ENCODE assay signal across 18 mouse cellular contexts in the genomic region with DNA sequence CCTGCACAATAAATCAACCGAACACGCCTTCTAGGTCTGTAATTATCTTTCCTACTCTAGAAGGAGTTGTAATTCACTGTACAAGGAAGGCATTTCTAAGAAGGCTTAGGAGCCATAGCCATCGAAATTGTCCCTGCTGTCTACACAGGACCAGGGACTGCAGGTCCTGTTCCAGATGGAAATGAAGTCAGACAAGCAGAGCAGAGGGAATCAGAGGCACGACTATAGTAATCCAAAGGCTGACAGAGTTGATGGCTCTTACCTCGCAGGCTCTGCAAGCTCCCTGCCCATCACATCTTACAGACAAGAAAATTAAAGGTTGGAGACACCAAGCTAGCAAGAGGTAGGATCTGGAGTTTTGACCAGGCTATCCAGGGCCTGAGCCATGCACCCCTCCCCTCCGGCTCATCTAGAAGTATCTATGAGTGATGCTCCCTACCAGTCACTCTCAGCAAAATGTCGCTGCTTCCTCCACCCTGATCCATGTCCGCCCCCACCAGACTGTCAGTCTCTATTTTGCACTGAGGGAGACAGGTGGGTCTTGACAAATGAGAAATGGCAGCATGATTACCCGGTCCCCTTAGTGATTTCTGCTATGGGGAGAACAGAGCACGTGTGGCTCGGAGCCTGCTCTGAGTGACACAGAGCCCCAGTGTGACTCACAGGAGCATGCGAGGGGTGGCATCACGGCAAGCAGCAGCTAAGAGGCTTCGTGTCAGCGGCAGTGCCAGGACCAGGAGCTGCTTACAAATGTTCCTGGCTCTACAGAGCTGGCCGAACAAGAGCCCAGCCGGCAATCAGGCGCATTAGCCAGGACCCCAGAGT. TPM values are rescaled to one million over a fixed set of nuclear protein-coding genes. Genes with fewer than 3 reads are reported as not detected.
A peak's percentile ranks its signal among the peaks of the same experiment; 100 is the strongest.
DNase-seq lines count a peak whose midpoint lies in the region; ATAC-seq lines count a peak whose summit lies in the region.
"Had no signal": no experiment of that assay in that cellular context is flagged by ENCODE, and none has a peak within 500 bp of the region (broad histone marks: within the 10 kb centered on the region; RNA-seq: fewer than 3 reads in every experiment).

No protein-coding gene starts in this region.

- 74% methylated on average over 18 of the region's 18 CpGs for WGBS in hindbrain, embryonic 14.5 days
- 74% methylated on average over 18 of the region's 18 CpGs for WGBS in hindbrain, embryonic 13.5 days
- WGBS in midbrain, embryonic 11.5 days = 84% methylated on average over 18 of the region's 18 CpGs
- WGBS in midbrain, embryonic 14.5 days = 74% methylated on average over 18 of the region's 18 CpGs

- H3K27me3 ChIP-seq in hindbrain, embryonic 14.5 days (ENCODE audit: control insufficient read depth, insufficient read depth, low read length) = no peaks in the 10 kb centered on the region
- no peaks in the 10 kb centered on the region for H3K27me3 ChIP-seq in hindbrain, embryonic 13.5 days
- H3K27me3 ChIP-seq in midbrain, embryonic 11.5 days (ENCODE audit: control insufficient read depth, insufficient read depth, low read length) = no peaks in the 10 kb centered on the region
- no peaks in the 10 kb centered on the region for H3K27me3 ChIP-seq in midbrain, embryonic 14.5 days (ENCODE audit: control insufficient read depth, insufficient read depth, low read length)
- H3K27me3 ChIP-seq: heart, embryonic 15.5 days had no signal

- H3K27ac ChIP-seq in hindbrain, embryonic 14.5 days = 0 out of 2 replicates have a peak overlapping the region, but pooled peaks have one; percentile 11
- H3K27ac ChIP-seq in hindbrain, embryonic 13.5 days = no peak overlapping the region
- H3K27ac ChIP-seq in midbrain, embryonic 11.5 days (ENCODE audit: low read depth, low read length) = no peak overlapping the region
- H3K27ac ChIP-seq in midbrain, embryonic 14.5 days (replicated peaks; ENCODE audit: low read depth, low read length) = no peak overlapping the region
- H3K27ac ChIP-seq: heart, embryonic 15.5 days; liver, embryonic 14.5 days had no signal

- H3K4me1 ChIP-seq in hindbrain, embryonic 14.5 days (replicated peaks; ENCODE audit: control insufficient read depth, insufficient read depth, low read length) = no peaks in the 10 kb centered on the region
- H3K4me1 ChIP-seq in hindbrain, embryonic 13.5 days (replicated peaks) = peaks cover 7% of the 10 kb centered on the region
- peaks cover 3% of the 10 kb centered on the region; the same call in 1 of the 2 replicates for H3K4me1 ChIP-seq in midbrain, embryonic 11.5 days (ENCODE audit: control insufficient read depth, insufficient read depth, low read length)
- H3K4me1 ChIP-seq in midbrain, embryonic 14.5 days (ENCODE audit: control insufficient read depth, insufficient read depth, low read length) = no peaks in the 10 kb centered on the region
- H3K4me1 ChIP-seq: heart, embryonic 15.5 days; megakaryocyte, embryonic 14.5 days had no signal

- H3K4me3 ChIP-seq in hindbrain, embryonic 14.5 days (replicated peaks; ENCODE audit: low read length) = no peak overlapping the region
- H3K4me3 ChIP-seq in hindbrain, embryonic 13.5 days = no peak overlapping the region
- no peak overlapping the region for H3K4me3 ChIP-seq in midbrain, embryonic 11.5 days (ENCODE audit: low read depth, low read length)
- H3K4me3 ChIP-seq in midbrain, embryonic 14.5 days (replicated peaks; ENCODE audit: low read depth, low read length) = no peak overlapping the region
- H3K4me3 ChIP-seq: heart, embryonic 15.5 days; megakaryocyte, embryonic 14.5 days had no signal

- DNase-seq in cerebellum, adult 18-20 months = peak; percentile 66 to 75
- no peak for DNase-seq in cerebellum, postnatal 4 days (ENCODE audit: low spot score in 2 of 2)
- no peak for DNase-seq in hindbrain, embryonic 14.5 days (ENCODE audit: low spot score)
- peak; percentile 78 for DNase-seq in midbrain, embryonic 11.5 days (ENCODE audit: low spot score, missing footprints)
- DNase-seq in midbrain, embryonic 14.5 days = no peak
- DNase-seq in layer of hippocampus, adult 9-11 months = peak; percentile 83
- no peak for DNase-seq in gastrocnemius, postnatal 4 days (ENCODE audit: low spot score in 2 of 2)
- DNase-seq: adrenal gland, postnatal 10 days; heart, adult 18-20 months; kidney, adult 2 months; kidney, postnatal 36 days; thymus, postnatal 4 days had no signal

- ATAC-seq in hindbrain, embryonic 14.5 days (ENCODE audit: low FRiP score) = no peak
- no peak for ATAC-seq in hindbrain, embryonic 13.5 days (ENCODE audit: low FRiP score)
- ATAC-seq in midbrain, embryonic 11.5 days (ENCODE audit: low FRiP score) = no peak
- no peak for ATAC-seq in midbrain, embryonic 14.5 days (ENCODE audit: low FRiP score, low TSS enrichment)
- ATAC-seq: lung, postnatal 0 days had no signal

- H3K4me2 ChIP-seq in hindbrain, embryonic 14.5 days (replicated peaks) = no peak overlapping the region
- no peak overlapping the region for H3K4me2 ChIP-seq in hindbrain, embryonic 13.5 days
- no peak overlapping the region for H3K4me2 ChIP-seq in midbrain, embryonic 11.5 days
- H3K4me2 ChIP-seq in midbrain, embryonic 14.5 days (ENCODE audit: low read length) = no peak overlapping the region
- H3K4me2 ChIP-seq: heart, embryonic 15.5 days had no signal

- no peaks in the 10 kb centered on the region for H3K36me3 ChIP-seq in hindbrain, embryonic 14.5 days (replicated peaks; ENCODE audit: control insufficient read depth, insufficient read depth)
- H3K36me3 ChIP-seq in hindbrain, embryonic 13.5 days = no peaks in the 10 kb centered on the region
- no peaks in the 10 kb centered on the region for H3K36me3 ChIP-seq in midbrain, embryonic 11.5 days (ENCODE audit: control insufficient read depth, insufficient read depth, low read length)
- H3K36me3 ChIP-seq in midbrain, embryonic 14.5 days (ENCODE audit: control insufficient read depth, insufficient read depth, low read length) = no peaks in the 10 kb centered on the region
- H3K36me3 ChIP-seq: heart, embryonic 15.5 days had no signal

- H3K9me3 ChIP-seq in hindbrain, embryonic 14.5 days (ENCODE audit: control insufficient read depth, low read length) = no peaks in the 10 kb centered on the region
- H3K9me3 ChIP-seq in hindbrain, embryonic 13.5 days = no peaks in the 10 kb centered on the region
- H3K9me3 ChIP-seq in midbrain, embryonic 11.5 days (ENCODE audit: control insufficient read depth, low read length) = no peaks in the 10 kb centered on the region
- no peaks in the 10 kb centered on the region for H3K9me3 ChIP-seq in midbrain, embryonic 14.5 days (ENCODE audit: control insufficient read depth, low read length)
- H3K9me3 ChIP-seq: heart, embryonic 15.5 days; megakaryocyte, embryonic 14.5 days had no signal

- no peak overlapping the region for H3K9ac ChIP-seq in hindbrain, embryonic 14.5 days
- H3K9ac ChIP-seq in hindbrain, embryonic 13.5 days = no peak overlapping the region
- H3K9ac ChIP-seq in midbrain, embryonic 11.5 days (ENCODE audit: low read length) = no peak overlapping the region
- H3K9ac ChIP-seq in midbrain, embryonic 14.5 days (replicated peaks; ENCODE audit: low read length) = no peak overlapping the region
- H3K9ac ChIP-seq: heart, embryonic 15.5 days; liver, embryonic 14.5 days had no signal

RNA-seq across cellular contexts. Expression of a gene that starts 50.2 kb away (rescaled TPM):
- 2.0 and 2.3 TPM in 2 replicates for polyA plus RNA-seq in hindbrain, embryonic 14.5 days (2014; fragmentation: Nextera tagmentation; extraction: Ambion mirVana)
- 2.9 and 3.2 TPM in 2 replicates for polyA plus RNA-seq in hindbrain, embryonic 13.5 days (2015; fragmentation: Nextera tagmentation; extraction: Ambion mirVana)
- polyA plus RNA-seq in midbrain, embryonic 11.5 days (2014; fragmentation: Nextera tagmentation; extraction: Ambion mirVana) = 0.66 and 0.74 TPM in 2 replicates
- 0.95 and 1.8 TPM in 2 replicates for polyA plus RNA-seq in midbrain, embryonic 14.5 days (2014; fragmentation: Nextera tagmentation; extraction: Ambion mirVana)
- total RNA-seq in gastrocnemius, postnatal 4 days (2021) = 1 to 10 TPM; 5.7 to 7.0 TPM
- total RNA-seq: CH12.LX had no signal
- polyA plus RNA-seq: liver, embryonic 14.5 days had no signal

Comparison
In these comparisons a context has a peak if more than half of its experiments do, and no peak if none do; other contexts are left out.
1. DNase-seq: peak in cerebellum, adult 18-20 months (2 of 2), midbrain, embryonic 11.5 days (single experiment) and layer of hippocampus, adult 9-11 months (single experiment); none in cerebellum, postnatal 4 days (0 of 2), hindbrain, embryonic 14.5 days (single experiment), midbrain, embryonic 14.5 days (single experiment) and gastrocnemius, postnatal 4 days (0 of 2).